Comparison of ENCODE assay signal across 27 mouse cellular contexts in genomic region chr15:77718240-77718639, GRCm38 (mm10). TPM values are rescaled to one million over a fixed set of nuclear protein-coding genes. Genes with fewer than 3 reads are reported as not detected.
"Had no signal": no experiment of that assay in that cellular context is flagged by ENCODE, and none has a peak within 500 bp of the region (broad histone marks: within the 10 kb centered on the region; RNA-seq: fewer than 3 reads in every experiment).

No protein-coding gene starts in this region.

RNA-seq across cellular contexts. Expression of gene Apol9b, which starts 10.6 kb away (rescaled TPM):
- total RNA-seq: gastrocnemius, adult 2 months; gastrocnemius, postnatal 10 days; gastrocnemius, postnatal 25 days; gastrocnemius, postnatal 4 days; granulocyte monocyte progenitor cell, adult 5-6 weeks; heart, postnatal 10 days; heart, postnatal 25 days; layer of hippocampus, adult 2 months; layer of hippocampus, postnatal 10 days; layer of hippocampus, postnatal 25 days; left cerebral cortex, adult 2 months had no signal
- polyA plus RNA-seq: heart, embryonic 10.5 days; heart, embryonic 14.5 days; hindbrain, embryonic 10.5 days; hindbrain, embryonic 12.5 days; kidney, embryonic 14.5 days; limb, embryonic 10.5 days; limb, embryonic 12.5 days; liver, embryonic 11.5 days; liver, embryonic 13.5 days had no signal

RNA-seq across cellular contexts. Expression of gene Apol7e, which starts 19.6 kb away (rescaled TPM):
- total RNA-seq: gastrocnemius, adult 2 months; gastrocnemius, postnatal 10 days; heart, adult 8-10 months; heart, postnatal 25 days; layer of hippocampus, adult 2 months; layer of hippocampus, postnatal 10 days; layer of hippocampus, postnatal 25 days; left cerebral cortex, postnatal 36 days had no signal
- polyA plus RNA-seq: heart, embryonic 10.5 days; heart, embryonic 12.5 days; hindbrain, embryonic 10.5 days; hindbrain, embryonic 12.5 days; hindbrain, embryonic 14.5 days; hindbrain, embryonic 16.5 days; kidney, embryonic 14.5 days; limb, embryonic 10.5 days; limb, embryonic 12.5 days; liver, embryonic 11.5 days; liver, embryonic 13.5 days had no signal

RNA-seq across cellular contexts. Expression of gene Apol8, which starts 38.6 kb away (rescaled TPM):
- total RNA-seq: granulocyte monocyte progenitor cell, adult 5-6 weeks; heart, adult 18-20 months; heart, adult 8-10 months; heart, postnatal 10 days; heart, postnatal 25 days had no signal
- polyA plus RNA-seq: heart, embryonic 14.5 days; hindbrain, embryonic 14.5 days; intestine, postnatal 0 days; kidney, embryonic 14.5 days had no signal
